In the genomic region with DNA sequence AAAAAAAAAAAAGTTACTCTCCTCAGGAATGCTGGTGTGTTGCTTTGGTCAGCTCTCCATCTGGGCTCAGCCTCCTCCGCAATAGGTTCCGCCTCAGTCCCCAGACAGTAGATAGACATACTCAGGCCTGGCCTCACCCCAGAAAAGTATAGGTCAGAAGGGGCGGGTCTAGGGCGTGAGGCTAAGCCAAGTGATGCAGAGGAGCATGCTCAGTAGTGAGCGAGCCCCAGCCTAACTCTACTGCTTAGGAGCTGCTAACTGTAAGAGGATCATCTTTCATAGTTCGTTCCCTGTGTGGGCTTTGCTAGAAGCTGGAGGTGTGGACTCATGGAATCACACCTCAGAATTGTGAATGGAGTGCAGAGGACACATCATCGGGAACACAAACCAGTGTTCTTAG, we compare ENCODE assay signal across 32 mouse cellular contexts. TPM values are rescaled to one million over a fixed set of nuclear protein-coding genes. Genes with fewer than 3 reads are reported as not detected.
A peak's percentile ranks its signal among the peaks of the same experiment; 100 is the strongest.
DNase-seq lines count a peak whose midpoint lies in the region; ATAC-seq and TF ChIP-seq lines count a peak whose summit lies in the region.
"Had no signal": no experiment of that assay in that cellular context is flagged by ENCODE, and none has a peak within 500 bp of the region (broad histone marks: within the 10 kb centered on the region; RNA-seq: fewer than 3 reads in every experiment).

No protein-coding gene starts in this region.

- no peaks in the 10 kb centered on the region for H3K27me3 ChIP-seq in intestine, embryonic 15.5 days (replicated peaks)
- no peaks in the 10 kb centered on the region for H3K27me3 ChIP-seq in intestine, postnatal 0 days (replicated peaks; ENCODE audit: control insufficient read depth, insufficient read depth, low read length)
- no peaks in the 10 kb centered on the region for H3K27me3 ChIP-seq in liver, embryonic 11.5 days (replicated peaks; ENCODE audit: control insufficient read depth, insufficient read depth, low read length)
- no peaks in the 10 kb centered on the region for H3K27me3 ChIP-seq in liver, postnatal 0 days (ENCODE audit: insufficient read depth, low read length)
- H3K27me3 ChIP-seq: embryonic facial prominence, embryonic 13.5 days; forebrain, embryonic 13.5 days; hindbrain, embryonic 13.5 days had no signal

- 94% methylated on average over 7 of the region's 7 CpGs for WGBS in intestine, embryonic 15.5 days
- WGBS in intestine, postnatal 0 days = 90% methylated on average over 7 of the region's 7 CpGs
- 89% methylated on average over 7 of the region's 7 CpGs for WGBS in liver, embryonic 11.5 days
- 88% methylated on average over 7 of the region's 7 CpGs for WGBS in liver, postnatal 0 days (ENCODE audit: insufficient replicate concordance)

- H3K9me3 ChIP-seq in intestine, embryonic 15.5 days = no peaks in the 10 kb centered on the region
- no peaks in the 10 kb centered on the region for H3K9me3 ChIP-seq in intestine, postnatal 0 days (ENCODE audit: control insufficient read depth)
- H3K9me3 ChIP-seq in liver, embryonic 11.5 days (ENCODE audit: control insufficient read depth, low read length) = no peaks in the 10 kb centered on the region
- no peaks in the 10 kb centered on the region for H3K9me3 ChIP-seq in liver, postnatal 0 days (ENCODE audit: low read length)
- H3K9me3 ChIP-seq: embryonic facial prominence, embryonic 10.5 days; embryonic facial prominence, embryonic 13.5 days; forebrain, embryonic 10.5 days; forebrain, embryonic 13.5 days; G1E; hindbrain, embryonic 10.5 days; hindbrain, embryonic 13.5 days had no signal

- H3K27ac ChIP-seq in intestine, embryonic 15.5 days = no peak overlapping the region
- H3K27ac ChIP-seq in intestine, postnatal 0 days (ENCODE audit: low read depth, low read length) = no peak overlapping the region
- no peak overlapping the region for H3K27ac ChIP-seq in liver, embryonic 11.5 days (ENCODE audit: low read depth, low read length)
- H3K27ac ChIP-seq in liver, postnatal 0 days (ENCODE audit: low read depth) = no peak overlapping the region
- H3K27ac ChIP-seq: embryonic facial prominence, embryonic 10.5 days; embryonic facial prominence, embryonic 13.5 days; forebrain, embryonic 10.5 days; forebrain, embryonic 13.5 days; heart, adult 2 months; hindbrain, embryonic 10.5 days; hindbrain, embryonic 13.5 days had no signal

- no peak for DNase-seq in liver, embryonic 11.5 days (ENCODE audit: low spot score)
- no peak for DNase-seq in liver, postnatal 0 days
- peak; percentile 77 for DNase-seq in ES-CJ7 (ENCODE audit: low read depth, low spot score)
- peak; percentile 57 for DNase-seq in ZHBTc4 (ENCODE audit: low read depth, low spot score)
- DNase-seq in right cerebral cortex, postnatal 4 days = no peak
- DNase-seq: adrenal gland, postnatal 10 days; adrenal gland, postnatal 36 days; cerebellum, adult 11 months; cerebellum, adult 8-10 months; cerebellum, postnatal 10 days; cerebellum, postnatal 36 days; embryo, embryonic 11 days; gastrocnemius, postnatal 10 days; gastrocnemius, postnatal 36 days; heart, adult 2 months; heart, postnatal 10 days; heart, postnatal 36 days had no signal

- TF ChIP-seq CTCF in intestine, postnatal 0 days (IDR thresholded peaks at IDR 0.05; ENCODE audit: low read depth) = no peak
- TF ChIP-seq CTCF in liver, postnatal 0 days (IDR thresholded peaks at IDR 0.05; ENCODE audit: low read depth) = no peak

- H3K4me1 ChIP-seq in intestine, embryonic 15.5 days (replicated peaks) = peaks cover 5% of the 10 kb centered on the region; the same call in 1 of the 2 replicates
- no peaks in the 10 kb centered on the region for H3K4me1 ChIP-seq in intestine, postnatal 0 days (replicated peaks; ENCODE audit: control insufficient read depth, insufficient read depth, low read length)
- H3K4me1 ChIP-seq in liver, embryonic 11.5 days (replicated peaks; ENCODE audit: control insufficient read depth, insufficient read depth, low read length) = no peaks in the 10 kb centered on the region
- 0 out of 2 replicates have a peak, but pooled peaks cover 4% of the 10 kb centered on the region for H3K4me1 ChIP-seq in liver, postnatal 0 days (ENCODE audit: insufficient read depth)
- H3K4me1 ChIP-seq: forebrain, embryonic 13.5 days had no signal

- H3K9ac ChIP-seq in intestine, embryonic 15.5 days = no peak overlapping the region
- no peak overlapping the region for H3K9ac ChIP-seq in intestine, postnatal 0 days (ENCODE audit: low read depth, low read length)
- no peak overlapping the region for H3K9ac ChIP-seq in liver, embryonic 11.5 days (ENCODE audit: low read depth, low read length)
- no peak overlapping the region for H3K9ac ChIP-seq in liver, postnatal 0 days (replicated peaks)
- H3K9ac ChIP-seq: embryonic facial prominence, embryonic 13.5 days; forebrain, embryonic 13.5 days; hindbrain, embryonic 13.5 days had no signal

- 0 out of 2 replicates have a peak, but pooled peaks have one; percentile 23 for ATAC-seq in intestine, embryonic 15.5 days
- no peak for ATAC-seq in intestine, postnatal 0 days
- ATAC-seq in liver, embryonic 11.5 days (replicated peaks; ENCODE audit: low FRiP score) = peak; percentile 48; the same call in 1 of the 2 replicates
- no peak for ATAC-seq in liver, postnatal 0 days
- ATAC-seq: CD4-positive, CD25-positive, alpha-beta regulatory T cell, adult 4 months; forebrain, embryonic 13.5 days; forebrain, embryonic 16.5 days; hindbrain, embryonic 16.5 days; intestine, embryonic 16.5 days had no signal

- peaks cover 28% of the 10 kb centered on the region for H3K36me3 ChIP-seq in intestine, embryonic 15.5 days
- H3K36me3 ChIP-seq in intestine, postnatal 0 days (ENCODE audit: control insufficient read depth, insufficient read depth) = peaks cover 51% of the 10 kb centered on the region
- peaks cover 22% of the 10 kb centered on the region for H3K36me3 ChIP-seq in liver, embryonic 11.5 days (ENCODE audit: control insufficient read depth, insufficient read depth, low read length)
- peaks cover 40% of the 10 kb centered on the region for H3K36me3 ChIP-seq in liver, postnatal 0 days (replicated peaks; ENCODE audit: insufficient read depth, low read length)

- H3K4me2 ChIP-seq in intestine, embryonic 15.5 days (replicated peaks) = no peak overlapping the region
- H3K4me2 ChIP-seq in intestine, postnatal 0 days (replicated peaks; ENCODE audit: low read depth) = no peak overlapping the region
- H3K4me2 ChIP-seq in liver, embryonic 11.5 days = no peak overlapping the region
- H3K4me2 ChIP-seq in liver, postnatal 0 days (ENCODE audit: low read depth, low read length) = no peak overlapping the region
- H3K4me2 ChIP-seq: embryonic facial prominence, embryonic 13.5 days; forebrain, embryonic 13.5 days; heart, embryonic 11.5 days; hindbrain, embryonic 13.5 days had no signal

- H3K4me3 ChIP-seq in intestine, embryonic 15.5 days (replicated peaks) = no peak overlapping the region
- no peak overlapping the region for H3K4me3 ChIP-seq in intestine, postnatal 0 days (ENCODE audit: low read depth, low read length)
- H3K4me3 ChIP-seq in liver, embryonic 11.5 days (ENCODE audit: low read depth, low read length) = no peak overlapping the region
- H3K4me3 ChIP-seq in liver, postnatal 0 days (ENCODE audit: low read depth, low read length) = no peak overlapping the region
- H3K4me3 ChIP-seq: embryonic facial prominence, embryonic 10.5 days; embryonic facial prominence, embryonic 13.5 days; forebrain, embryonic 10.5 days; forebrain, embryonic 13.5 days; heart, adult 2 months; hindbrain, embryonic 10.5 days; hindbrain, embryonic 13.5 days had no signal

- TF ChIP-seq EP300 in liver, postnatal 0 days (IDR thresholded peaks at IDR 0.05; ENCODE audit: low read depth) = no peak

RNA-seq across cellular contexts. Expression of gene Mlf2, which starts 7.4 kb away (rescaled TPM):
- polyA plus RNA-seq in intestine, embryonic 15.5 days (2015; fragmentation: Nextera tagmentation; extraction: Ambion mirVana) = 336 and 340 TPM in 2 replicates
- 265 and 269 TPM in 2 replicates for polyA plus RNA-seq in intestine, postnatal 0 days (2015; fragmentation: Nextera tagmentation; extraction: Ambion mirVana)
- 257 and 264 TPM in 2 replicates for polyA plus RNA-seq in liver, embryonic 11.5 days (2014; fragmentation: Nextera tagmentation; extraction: Ambion mirVana)
- 119 and 136 TPM in 2 replicates for polyA plus RNA-seq in liver, postnatal 0 days (2015; fragmentation: Nextera tagmentation; extraction: Ambion mirVana)

RNA-seq across cellular contexts. Expression of gene Ptms, which starts 18.7 kb away (rescaled TPM):
- polyA plus RNA-seq in intestine, embryonic 15.5 days (2015; fragmentation: Nextera tagmentation; extraction: Ambion mirVana) = 241 and 282 TPM in 2 replicates
- polyA plus RNA-seq in intestine, postnatal 0 days (2015; fragmentation: Nextera tagmentation; extraction: Ambion mirVana) = 167 and 169 TPM in 2 replicates
- polyA plus RNA-seq in liver, embryonic 11.5 days (2014; fragmentation: Nextera tagmentation; extraction: Ambion mirVana) = 75.1 and 80.6 TPM in 2 replicates
- polyA plus RNA-seq in liver, postnatal 0 days (2015; fragmentation: Nextera tagmentation; extraction: Ambion mirVana) = 116 and 145 TPM in 2 replicates

RNA-seq across cellular contexts. Expression of gene Cops7a, which starts 26.8 kb away (rescaled TPM):
- 159 and 170 TPM in 2 replicates for polyA plus RNA-seq in intestine, embryonic 15.5 days (2015; fragmentation: Nextera tagmentation; extraction: Ambion mirVana)
- 105 and 110 TPM in 2 replicates for polyA plus RNA-seq in intestine, postnatal 0 days (2015; fragmentation: Nextera tagmentation; extraction: Ambion mirVana)
- polyA plus RNA-seq in liver, embryonic 11.5 days (2014; fragmentation: Nextera tagmentation; extraction: Ambion mirVana) = 147 and 159 TPM in 2 replicates
- 61.0 TPM in 2 replicates for polyA plus RNA-seq in liver, postnatal 0 days (2015; fragmentation: Nextera tagmentation; extraction: Ambion mirVana)

RNA-seq across cellular contexts. Expression of gene Lag3, which starts 27.0 kb away (rescaled TPM):
- polyA plus RNA-seq in intestine, embryonic 15.5 days (2015; fragmentation: Nextera tagmentation; extraction: Ambion mirVana) = 2.2 and 2.9 TPM in 2 replicates
- 1.6 and 1.7 TPM in 2 replicates for polyA plus RNA-seq in intestine, postnatal 0 days (2015; fragmentation: Nextera tagmentation; extraction: Ambion mirVana)
- 0.35 and 0.64 TPM in 2 replicates for polyA plus RNA-seq in liver, embryonic 11.5 days (2014; fragmentation: Nextera tagmentation; extraction: Ambion mirVana)
- polyA plus RNA-seq in liver, postnatal 0 days (2015; fragmentation: Nextera tagmentation; extraction: Ambion mirVana) = 0.33 and 0.40 TPM in 2 replicates
- polyA plus RNA-seq: G1E had no signal

RNA-seq across cellular contexts. Expression of gene Cd4, which starts 50.5 kb away (rescaled TPM):
- polyA plus RNA-seq in intestine, embryonic 15.5 days (2015; fragmentation: Nextera tagmentation; extraction: Ambion mirVana) = 0.40 and 0.48 TPM in 2 replicates
- polyA plus RNA-seq in intestine, postnatal 0 days (2015; fragmentation: Nextera tagmentation; extraction: Ambion mirVana) = 0.75 and 0.83 TPM in 2 replicates
- not detected in 2 replicates for polyA plus RNA-seq in liver, embryonic 11.5 days (2014; fragmentation: Nextera tagmentation; extraction: Ambion mirVana)
- polyA plus RNA-seq in liver, postnatal 0 days (2015; fragmentation: Nextera tagmentation; extraction: Ambion mirVana) = 0.14 and 0.24 TPM in 2 replicates
- polyA plus RNA-seq: C2C12; embryonic facial prominence, embryonic 10.5 days; forebrain, embryonic 10.5 days; G1E; heart, embryonic 11.5 days; hindbrain, embryonic 10.5 days had no signal

Comparison
In these comparisons a context has a peak if more than half of its experiments do, and no peak if none do; other contexts are left out.
1. ATAC-seq: peak in intestine, embryonic 15.5 days (single experiment) and liver, embryonic 11.5 days (single experiment); none in intestine, postnatal 0 days (single experiment) and liver, postnatal 0 days (single experiment).
2. DNase-seq: peak in ES-CJ7 (single experiment) and ZHBTc4 (single experiment); none in liver, embryonic 11.5 days (single experiment), liver, postnatal 0 days (single experiment) and right cerebral cortex, postnatal 4 days (single experiment).